Mouse (Mus musculus) right cerebral cortex, adult 18-20 months (tissue): ENCODE results near the gene Acsm5.

Source experiments
- DNase-seq: peaks from one replicate; pipeline ENCODE4 v3.0.0; 2022; ENCODE audit warnings: mixed read lengths

Acsm5 gene

GRCm38 (mm10) chr7:119519163-119519562, at the start of gene Acsm5:
TSS of gene Acsm5 (plus strand) at chr7:119519463.
- DNase-seq = no peak

- no peak for DNase-seq
Measured at GRCm38 (mm10) chr7:119476500-119477389, 42.5 kb upstream of the Acsm5 start.

- DNase-seq = no peak
Measured at GRCm38 (mm10) chr7:119479256-119479655, 40.0 kb upstream of the Acsm5 start, which contains the start of gene Umod. TSS of gene Umod (minus strand) at chr7:119479282.

- no peak for DNase-seq
Measured at GRCm38 (mm10) chr7:119484154-119484553, 35.1 kb upstream of the Acsm5 start.

- DNase-seq = peak; percentile 16
Measured at GRCm38 (mm10) chr7:119486683-119487082, 32.6 kb upstream of the Acsm5 start.

- DNase-seq = peak; percentile 15
Measured at GRCm38 (mm10) chr7:119490041-119490780, 29.1 kb upstream of the Acsm5 start.

GRCm38 (mm10) chr7:119511143-119511542, 8.1 kb upstream of the Acsm5 start:
- DNase-seq = no peak

- peak; percentile 42 for DNase-seq
Measured at GRCm38 (mm10) chr7:119513056-119513455, 6.2 kb upstream of the Acsm5 start.

- DNase-seq = peak; percentile 15
Measured at GRCm38 (mm10) chr7:119515492-119516271, 3.6 kb upstream of the Acsm5 start.

- no peak for DNase-seq
Measured at GRCm38 (mm10) chr7:119516272-119516558, 3.0 kb upstream of the Acsm5 start.

- peak; percentile 78 for DNase-seq
Measured at GRCm38 (mm10) chr7:119519654-119520053, 391 bp downstream of the Acsm5 start.

- no peak for DNase-seq
Measured at GRCm38 (mm10) chr7:119521816-119522215, 2.6 kb downstream of the Acsm5 start.

GRCm38 (mm10) chr7:119522385-119522784, 3.1 kb downstream of the Acsm5 start:
- no peak for DNase-seq

GRCm38 (mm10) chr7:119523389-119523788, 4.1 kb downstream of the Acsm5 start, which contains the start of gene Pdilt:
TSS of gene Pdilt (minus strand) at chr7:119523489.
- no peak for DNase-seq

GRCm38 (mm10) chr7:119525881-119526281, 6.6 kb downstream of the Acsm5 start:
- peak; percentile 8 for DNase-seq

- DNase-seq = no peak
Measured at GRCm38 (mm10) chr7:119526486-119526885, 7.2 kb downstream of the Acsm5 start.

GRCm38 (mm10) chr7:119527135-119527534, 7.9 kb downstream of the Acsm5 start:
- no peak for DNase-seq

GRCm38 (mm10) chr7:119527548-119527947, 8.3 kb downstream of the Acsm5 start:
- no peak for DNase-seq

- no peak for DNase-seq
Measured at GRCm38 (mm10) chr7:119528617-119529016, 9.4 kb downstream of the Acsm5 start.

GRCm38 (mm10) chr7:119532924-119533323, 13.7 kb downstream of the Acsm5 start:
- no peak for DNase-seq

- DNase-seq = no peak
Measured at GRCm38 (mm10) chr7:119534389-119534788, 15.1 kb downstream of the Acsm5 start.

- DNase-seq = no peak
Measured at GRCm38 (mm10) chr7:119542445-119542844, 23.2 kb downstream of the Acsm5 start.

GRCm38 (mm10) chr7:119545572-119545971, 26.3 kb downstream of the Acsm5 start:
- no peak for DNase-seq
